Comparison of ENCODE assay signal across 1 mouse cellular context in the genomic region with DNA sequence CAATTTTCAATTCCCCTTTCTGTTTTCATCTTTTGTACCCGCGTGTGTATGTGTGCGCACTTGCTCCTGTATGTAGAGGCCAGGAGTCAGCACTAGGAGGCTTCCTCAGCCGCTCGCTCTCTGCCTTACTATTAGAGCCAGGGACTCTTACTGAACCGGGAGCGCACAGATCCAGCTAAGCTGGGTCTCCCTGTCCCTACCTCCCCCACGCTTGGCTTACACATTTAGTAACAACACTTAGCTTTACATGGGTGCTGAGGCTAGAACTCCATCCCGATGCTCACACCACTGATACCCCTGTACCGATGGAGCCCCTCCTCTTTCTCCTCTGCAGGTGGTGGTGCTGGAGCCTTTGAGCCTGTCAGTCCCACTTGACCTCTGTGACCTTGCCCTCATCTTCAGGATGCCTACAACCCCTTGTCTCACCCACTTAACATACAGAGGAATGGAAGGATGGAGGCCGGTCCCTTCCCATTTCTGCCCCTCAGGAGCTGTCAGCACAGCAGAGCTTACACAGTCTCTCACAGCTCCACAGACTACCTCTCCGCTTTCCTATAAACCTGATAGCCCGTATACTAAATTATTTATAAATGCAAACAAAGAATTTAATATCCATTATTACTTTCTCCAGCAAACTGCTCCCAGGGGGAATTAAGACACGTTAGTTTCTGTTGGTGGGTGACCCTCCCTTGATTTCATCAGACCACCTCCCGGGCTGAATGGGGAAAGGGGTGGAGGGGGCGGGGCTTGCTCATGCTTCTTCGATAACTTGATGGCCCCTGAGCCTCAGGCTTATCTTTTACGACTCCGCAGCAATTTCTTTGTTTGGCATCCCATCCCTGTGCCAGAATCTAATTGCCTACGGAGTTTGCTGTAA.
TF ChIP-seq lines count a peak whose summit lies in the region.

No protein-coding gene starts in this region.

TF ChIP-seq in CH12.LX, 34 proteins besides CTCF, POLR2A, EP300 and RAD21 (continued from another document):
- TF ChIP-seq MAZ (IDR thresholded peaks at IDR 0.05; ENCODE audit: low read depth, low read length) (no peak), PAX5 (IDR thresholded peaks at IDR 0.05; ENCODE audit: low read length) (no peak), MXI1 (IDR thresholded peaks at IDR 0.05; ENCODE audit: low read depth, low read length) (no peak), NRF1 (IDR thresholded peaks at IDR 0.05; ENCODE audit: low read depth, low read length) (no peak), KAT2A (IDR thresholded peaks at IDR 0.05; ENCODE audit: insufficient replicate concordance, low read length) (no peak), POLR2AphosphoS2 (IDR thresholded peaks at IDR 0.05; ENCODE audit: low read depth, low read length) (no peak), MAFK (IDR thresholded peaks at IDR 0.05; ENCODE audit: insufficient replicate concordance, low read length) (no peak), IRF4 (IDR thresholded peaks at IDR 0.05; ENCODE audit: low read depth, low read length) (peak; percentile 65; the same call in 1 of the 2 replicates), USF1 (IDR thresholded peaks at IDR 0.05; ENCODE audit: low read depth, low read length) (no peak), HCFC1 (IDR thresholded peaks at IDR 0.05; ENCODE audit: low read depth, low read length) (no peak), ZNF384 (IDR thresholded peaks at IDR 0.05; ENCODE audit: low read depth, low read length) (no peak), USF2 (conservative IDR thresholded peaks at IDR 0.05; ENCODE audit: low read depth, low read length) (no peak), ZMIZ1 (IDR thresholded peaks at IDR 0.05; ENCODE audit: low read depth, low read length) (no peak)
